Mouse (Mus musculus) liver, embryonic 14.5 days (tissue): Measurements from ENCODE around the gene Cers1.

ENCODE experiments used
- CTCF ChIP-seq: IDR thresholded peaks from 2 replicates; pipeline ENCODE4 v1.5.1; 2016; ENCODE audit warnings: antibody characterized with exemption, low read depth, control low read depth
- EP300 ChIP-seq: IDR thresholded peaks from 2 replicates; pipeline ENCODE4 v1.6.1; 2016; ENCODE audit warnings: antibody characterized with exemption, low read depth

DNA sequence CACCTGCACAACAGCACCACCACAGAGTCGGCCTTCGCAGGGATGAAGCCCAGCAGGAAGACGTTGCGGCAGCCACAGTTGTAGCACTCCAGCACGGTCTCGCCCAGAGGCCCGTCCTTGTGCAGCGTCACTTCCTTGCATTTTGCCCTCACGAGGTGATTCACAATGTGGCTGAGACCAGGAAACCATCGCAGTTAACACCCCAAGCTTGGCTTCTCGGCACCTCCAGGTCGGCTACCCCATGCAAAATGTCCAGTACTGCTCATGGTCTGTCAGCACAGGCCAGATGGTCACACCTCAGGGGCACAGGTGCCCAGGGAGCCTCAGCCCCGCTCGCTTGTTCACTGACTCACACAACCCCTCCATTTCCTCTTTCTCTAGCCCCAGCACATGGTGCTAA lies 26.4 kb downstream of the Cers1 start:
- TF ChIP-seq CTCF, result no peak
- no peak for TF ChIP-seq EP300
